In the genomic region with DNA sequence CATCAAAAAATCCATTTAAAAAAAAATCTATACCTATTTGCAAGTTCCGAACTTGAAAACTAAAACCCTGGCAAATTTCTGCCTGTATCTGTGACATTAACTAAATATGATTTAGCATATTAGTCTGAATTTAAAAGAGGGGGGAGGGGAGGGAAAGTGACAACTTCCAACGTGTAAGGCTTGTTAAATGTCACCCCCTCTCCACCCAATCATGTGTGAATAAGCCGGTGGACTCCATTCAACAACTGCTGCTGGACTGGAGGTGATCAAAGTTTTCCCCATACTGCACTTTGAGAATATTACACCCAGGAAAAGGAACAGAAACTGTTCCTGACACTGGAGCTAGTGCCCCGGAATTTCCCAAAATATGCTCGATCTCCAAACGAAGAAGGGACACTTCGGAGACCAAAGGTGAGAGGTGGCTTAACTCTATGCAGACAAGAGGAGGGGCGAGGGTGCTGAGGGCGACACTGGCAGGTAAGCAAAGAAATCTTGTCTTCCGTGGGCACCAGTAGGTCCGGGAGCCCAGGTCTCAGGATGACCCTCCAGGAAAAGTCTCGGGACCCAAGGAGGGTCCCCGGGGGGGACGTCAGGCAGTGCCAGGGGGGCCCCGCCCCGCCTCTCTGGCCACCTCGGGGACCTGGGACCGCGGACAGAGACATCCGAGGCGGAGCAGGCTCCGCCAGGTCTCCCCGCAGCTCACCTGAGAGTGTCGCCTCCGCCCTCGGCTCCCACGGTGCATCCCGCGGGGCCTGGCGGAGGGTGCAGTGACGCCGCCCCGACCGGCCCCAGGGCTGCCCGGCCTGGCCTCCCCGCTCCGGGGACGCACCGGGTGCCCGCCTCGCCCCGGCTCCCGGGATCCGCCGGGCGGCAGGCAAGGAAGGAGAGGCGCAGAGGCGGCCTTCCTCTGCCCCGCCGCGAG, we compare ENCODE assay signal across 8 mouse cellular contexts. TPM values are rescaled to one million over a fixed set of nuclear protein-coding genes. Genes with fewer than 3 reads are reported as not detected.
DNase-seq lines count a peak whose midpoint lies in the region; ATAC-seq lines count a peak whose summit lies in the region.

No protein-coding gene starts in this region.

- H3K27me3 ChIP-seq in megakaryocyte, embryonic 14.5 days (replicated peaks): no peaks in the 10 kb centered on the region

- peaks cover 9% of the 10 kb centered on the region; the same call in 1 of the 2 replicates for H3K9me3 ChIP-seq in megakaryocyte, embryonic 14.5 days

- peak; percentile 2 for ATAC-seq in inflammation-experienced regulatory T-cells, adult 6 months

- peaks cover 7% of the 10 kb centered on the region for H3K36me3 ChIP-seq in megakaryocyte, embryonic 14.5 days (replicated peaks; ENCODE audit: low read length)

- intact Hi-C loops in left cerebral cortex, postnatal 14 days (cut with DNase I): loop anchor here (2.0 kb wide), 1 partner anchor 64 kb away; a partner anchor contains a TSS
- intact Hi-C loops in gastrocnemius, postnatal 14 days (cut with DNase I; ENCODE audit: low total_unique reads): no loop called here

- DNase-seq in adrenal gland, postnatal 36 days: peak; percentile 3 to 61
- DNase-seq in adrenal gland, adult 18-20 months (ENCODE audit: low spot score in 2 of 2): no peak
- DNase-seq in left cerebral cortex, postnatal 14 days (ENCODE audit: low spot score in 2 of 2): peak; percentile 14 to 16
- DNase-seq in left cerebral cortex, adult 18-20 months (ENCODE audit: low spot score in 2 of 2): no peak
- peak; percentile 36 for DNase-seq in embryo, embryonic 10.5 days (ENCODE audit: low spot score)
- no peak for DNase-seq in gastrocnemius, postnatal 14 days

- peaks cover 37% of the 10 kb centered on the region for H3K4me1 ChIP-seq in megakaryocyte, embryonic 14.5 days

- peak overlapping the region; percentile 98 for H3K4me3 ChIP-seq in megakaryocyte, embryonic 14.5 days (replicated peaks)

RNA-seq across cellular contexts. Expression of a gene that starts 0.6 kb away (rescaled TPM):
- 10 to 100 TPM; 32.3 to 36.0 TPM for total RNA-seq in adrenal gland, postnatal 36 days (2021)
- 10 to 100 TPM; 27.7 to 33.2 TPM for total RNA-seq in adrenal gland, adult 18-20 months (2021)
- 10 to 100 TPM; 36.5 to 39.5 TPM for total RNA-seq in left cerebral cortex, postnatal 14 days (2021)
- total RNA-seq in left cerebral cortex, adult 18-20 months (2021): 10 to 100 TPM; 47.9 to 53.9 TPM
- 10 to 100 TPM in 1 of 3 experiments, 1 to 10 TPM in 2; 8.7 to 12.8 (median 9.7) TPM for polyA plus RNA-seq in inflammation-experienced regulatory T-cells, adult 6 months (2017; shearing (Covaris generic))
- polyA plus RNA-seq in megakaryocyte, embryonic 14.5 days (2012; ENCODE audit: insufficient read depth, low replicate concordance): 0.75 and 1.9 TPM in 2 replicates
- total RNA-seq in gastrocnemius, postnatal 14 days (2021): 10 to 100 TPM; 28.5 to 33.1 TPM

Comparison
In these comparisons a context has a peak if more than half of its experiments do, and no peak if none do; other contexts are left out.
1. DNase-seq: peak in adrenal gland, postnatal 36 days (2 of 2), left cerebral cortex, postnatal 14 days (2 of 2) and embryo, embryonic 10.5 days (single experiment); none in adrenal gland, adult 18-20 months (0 of 2), left cerebral cortex, adult 18-20 months (0 of 2) and gastrocnemius, postnatal 14 days (single experiment).